Mouse (Mus musculus) cortical plate, adult 2 months (tissue): ENCODE data around the gene Dhx58. TPM values are rescaled to one million over a fixed set of nuclear protein-coding genes. Genes with fewer than 3 reads are reported as not detected.

Source experiments
- H3K27ac ChIP-seq: fragments of 200-500 bp; 2 replicates; pipeline ENCODE4 v1.5.1; 2012; ENCODE audit warnings: low read length, control low read depth, inconsistent platforms; ENCODE audit not compliant: insufficient read depth
- H3K4me1 ChIP-seq: fragments of 200-500 bp; 2 replicates; pipeline ENCODE4 v1.6.1; 2011; ENCODE audit warnings: low read length; ENCODE audit not compliant: control insufficient read depth, insufficient read depth
- H3K4me3 ChIP-seq: fragments of 200-500 bp; 2 replicates; pipeline ENCODE4 v1.5.1; 2011; ENCODE audit warnings: mild to moderate bottlenecking, low read length, control low read depth; ENCODE audit not compliant: insufficient read depth
- CTCF ChIP-seq: fragments of 200-500 bp; IDR thresholded peaks from 2 replicates; pipeline ENCODE4 v1.5.1; 2011; ENCODE audit warnings: mild to moderate bottlenecking, control low read depth, low read length; ENCODE audit not compliant: insufficient read depth; ENCODE audit errors: extremely low read depth
- POLR2A ChIP-seq: fragments of 200-500 bp; IDR thresholded peaks from 2 replicates; pipeline ENCODE4 v1.6.1; 2011; ENCODE audit warnings: mild to moderate bottlenecking, low read length, control low read depth; ENCODE audit not compliant: insufficient read depth; ENCODE audit errors: extremely low read depth
- polyA plus RNA-seq: library from polyadenylated mRNA; depleted of rRNA; stranded (reverse); fragments of >200 nt; gene quantifications from 2 replicates; pipeline ENCODE4 v1.2.3, GENCODE M21; 2012

The Dhx58 gene
- polyA plus RNA-seq, 1 experiment = 3.3 TPM

DNA sequence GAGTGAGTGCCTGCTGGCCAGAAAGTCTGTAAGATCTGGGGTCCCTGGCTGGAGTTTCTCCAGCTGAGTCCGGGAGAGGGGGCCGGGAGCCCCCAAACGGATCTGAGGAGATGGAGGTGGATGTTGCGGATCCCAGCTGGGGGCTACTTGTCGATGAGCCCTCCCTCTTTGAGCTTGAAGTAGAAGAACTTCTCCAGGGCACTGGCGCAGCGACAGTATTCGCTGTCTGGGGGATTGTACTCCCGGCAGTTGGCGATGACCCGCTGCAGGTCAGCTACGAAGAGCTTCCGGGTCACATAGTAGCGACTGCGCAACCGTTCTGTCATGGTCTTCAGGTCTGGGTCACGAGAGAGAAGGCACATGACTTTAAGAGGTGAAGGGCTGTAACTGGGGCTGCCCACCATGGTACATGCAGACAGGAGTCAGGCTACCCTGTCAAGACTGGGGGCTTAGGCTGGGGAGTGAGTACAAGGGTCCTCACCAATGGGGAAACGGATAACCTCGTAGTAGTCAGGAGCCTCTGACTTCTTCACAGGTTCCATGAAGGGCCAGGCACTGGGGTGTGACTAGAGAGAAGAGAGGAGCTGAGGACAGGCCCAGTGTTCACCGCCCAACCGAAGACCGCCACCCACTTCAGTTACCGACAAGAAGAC lies 1.1 kb upstream of the Dhx58 start:
- no peaks in the 10 kb centered on the region for H3K4me1 ChIP-seq
- no peak for TF ChIP-seq CTCF
- no peak for TF ChIP-seq POLR2A
- no peak overlapping the region for H3K27ac ChIP-seq
- no peak overlapping the region for H3K4me3 ChIP-seq

DNA sequence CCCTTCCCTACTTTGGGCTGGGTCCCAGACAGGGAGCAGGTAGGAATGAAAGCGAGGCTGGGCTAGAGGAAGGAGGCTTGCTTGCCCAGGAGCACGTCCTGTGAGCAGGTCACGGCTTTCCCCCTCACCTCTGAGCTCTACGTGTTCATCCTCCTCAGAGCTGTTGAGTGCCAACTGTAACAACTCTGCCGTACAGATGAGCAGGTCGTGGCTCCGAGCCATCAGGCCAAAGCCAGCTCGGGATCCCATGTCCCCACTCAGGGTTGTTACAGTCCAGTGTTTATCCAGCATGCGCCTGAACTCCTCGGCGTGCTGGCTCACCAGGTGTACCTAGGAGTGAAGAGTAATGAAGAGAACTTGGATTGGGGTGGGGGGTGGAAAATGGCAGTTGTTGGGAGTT lies 705 bp downstream of the Dhx58 start:
- no peak overlapping the region for H3K27ac ChIP-seq

DNA sequence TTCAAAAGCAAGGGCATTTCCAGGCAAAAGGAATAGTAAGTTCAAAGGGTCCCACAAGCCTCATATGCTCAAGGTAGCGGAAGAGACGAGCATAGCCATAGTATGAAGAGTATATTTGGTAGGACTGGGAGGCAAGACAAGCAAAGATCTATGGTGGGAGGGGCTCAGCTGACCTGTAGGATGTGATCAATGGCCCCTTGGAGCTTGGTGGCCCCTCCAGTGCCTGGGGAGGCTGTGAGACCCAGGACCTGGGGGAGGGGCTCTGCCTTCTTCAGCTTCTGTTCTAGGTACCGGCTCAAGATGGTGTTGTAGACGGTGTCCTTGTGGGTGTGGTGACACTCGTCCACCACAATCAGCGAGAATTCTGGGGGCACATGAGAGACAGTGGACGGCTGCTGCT lies 1.2 kb downstream of the Dhx58 start:
- TF ChIP-seq CTCF (no peak), POLR2A (no peak)
- Histone ChIP-seq H3K27ac (no peak overlapping the region), H3K4me3 (no peak overlapping the region), H3K4me1 (no peaks in the 10 kb centered on the region)

More for the DNA sequence above, 705 bp downstream of the Dhx58 start:
- TF ChIP-seq CTCF (no peak), POLR2A (no peak)
- no peaks in the 10 kb centered on the region for H3K4me1 ChIP-seq
- no peak overlapping the region for H3K4me3 ChIP-seq

DNA sequence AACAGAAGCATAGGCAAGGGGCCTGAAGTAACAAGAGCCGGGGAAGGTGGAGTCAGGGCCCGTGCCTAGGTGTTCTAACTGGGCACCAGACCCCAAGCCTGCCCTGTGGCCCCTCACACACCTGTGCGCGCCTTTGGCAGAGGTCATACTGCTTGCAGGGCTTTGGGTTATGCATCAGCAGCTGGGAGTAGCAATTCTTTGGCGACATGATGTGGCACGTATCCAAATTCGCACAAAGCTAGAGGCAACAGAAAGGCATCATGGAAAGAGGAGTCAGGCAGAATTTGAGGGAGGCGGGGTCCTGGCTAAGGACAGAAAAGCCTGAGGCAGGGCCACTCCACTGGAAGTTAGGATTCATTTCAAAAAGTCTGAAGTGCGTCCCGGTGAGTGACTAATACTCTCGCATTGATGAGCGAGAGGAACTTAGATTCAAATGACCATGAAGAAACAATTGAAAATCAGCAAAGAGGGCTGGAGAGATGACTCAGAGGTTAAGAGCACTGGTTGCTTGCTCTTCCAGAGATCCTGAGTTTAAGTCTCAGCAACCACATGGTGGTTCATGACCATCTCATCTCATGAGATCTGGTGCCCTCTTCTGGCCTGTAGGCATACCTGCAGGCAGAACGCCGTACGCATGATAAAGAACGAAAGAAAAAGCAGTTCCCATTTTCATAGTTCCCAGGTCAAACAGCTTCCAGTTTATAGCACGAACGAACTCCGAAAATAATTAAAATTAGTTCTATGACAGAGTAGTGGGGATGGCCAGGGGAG lies 1.8 kb downstream of the Dhx58 start:
- H3K27ac ChIP-seq = no peak overlapping the region
- no peak overlapping the region for H3K4me3 ChIP-seq
- peak; percentile 99 for TF ChIP-seq CTCF
- TF ChIP-seq POLR2A = no peak
- no peaks in the 10 kb centered on the region for H3K4me1 ChIP-seq

DNA sequence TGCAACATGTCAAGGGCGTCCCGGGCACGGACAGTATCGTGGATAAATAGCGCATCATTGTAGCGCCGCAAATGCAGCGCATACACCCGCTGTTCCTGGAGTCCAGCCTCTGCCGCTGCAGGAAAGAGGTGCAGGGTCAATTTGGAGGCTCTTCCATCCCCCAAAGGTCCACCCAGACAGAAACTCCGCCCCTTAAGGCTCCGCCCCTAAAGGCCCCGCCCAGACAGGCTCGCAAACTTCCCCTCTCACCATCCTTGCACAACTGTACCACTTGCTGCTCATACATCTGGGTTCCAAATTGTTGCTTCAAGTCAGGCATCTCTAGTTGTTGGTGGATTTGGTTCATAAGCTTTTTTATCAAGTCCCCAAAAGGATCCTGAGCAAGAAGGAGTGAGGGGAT lies 2.8 kb downstream of the Dhx58 start:
- Histone ChIP-seq H3K4me3 (no peak overlapping the region), H3K4me1 (no peaks in the 10 kb centered on the region), H3K27ac (no peak overlapping the region)
- TF ChIP-seq POLR2A = no peak
- no peak for TF ChIP-seq CTCF

DNA sequence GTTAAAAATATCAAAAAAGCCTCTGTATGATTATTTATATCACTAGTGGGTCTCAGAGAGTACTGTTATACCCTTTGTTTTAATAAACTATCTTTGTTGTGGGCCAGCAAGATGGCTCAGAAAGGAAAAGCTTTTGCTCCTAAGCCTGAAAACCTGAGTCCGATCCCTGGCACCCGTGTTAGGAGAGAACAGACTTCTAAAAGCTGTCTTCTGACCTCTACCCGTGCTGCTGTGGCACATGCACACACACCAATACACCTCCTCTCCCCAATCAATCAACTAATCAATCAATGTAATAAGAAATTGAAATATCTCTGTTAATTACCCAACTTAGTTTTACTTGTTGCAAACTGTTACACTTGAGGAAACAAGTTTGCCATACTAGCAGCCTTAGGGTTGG lies 3.4 kb downstream of the Dhx58 start:
- no peaks in the 10 kb centered on the region for H3K4me1 ChIP-seq
- TF ChIP-seq POLR2A = no peak
- TF ChIP-seq CTCF = no peak

DNA sequence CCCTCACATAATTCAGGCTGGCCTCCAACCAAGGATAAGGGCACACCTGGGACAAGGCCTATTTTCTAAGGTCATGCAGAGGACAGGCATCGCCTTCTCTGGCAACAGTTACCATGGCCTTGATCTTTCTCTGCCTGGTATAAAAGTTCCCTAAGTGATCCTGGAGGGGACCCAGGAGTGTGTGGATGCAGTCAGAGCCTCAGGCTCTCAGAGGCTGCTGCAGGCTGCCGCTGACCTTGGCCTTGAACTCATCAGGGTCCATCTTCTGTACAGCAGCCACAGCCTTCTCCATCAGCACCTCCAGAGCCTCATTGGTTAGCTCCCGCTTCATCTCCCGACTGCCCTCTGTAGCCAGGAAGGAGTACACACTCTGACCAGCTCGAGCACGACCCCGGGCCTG lies 6.2 kb downstream of the Dhx58 start:
- no peak for TF ChIP-seq POLR2A
- TF ChIP-seq CTCF = no peak
- Histone ChIP-seq H3K4me3 (no peak overlapping the region), H3K4me1 (no peaks in the 10 kb centered on the region), H3K27ac (no peak overlapping the region)

More for the DNA sequence above, 3.4 kb downstream of the Dhx58 start:
- no peak overlapping the region for H3K4me3 ChIP-seq
- no peak overlapping the region for H3K27ac ChIP-seq

DNA sequence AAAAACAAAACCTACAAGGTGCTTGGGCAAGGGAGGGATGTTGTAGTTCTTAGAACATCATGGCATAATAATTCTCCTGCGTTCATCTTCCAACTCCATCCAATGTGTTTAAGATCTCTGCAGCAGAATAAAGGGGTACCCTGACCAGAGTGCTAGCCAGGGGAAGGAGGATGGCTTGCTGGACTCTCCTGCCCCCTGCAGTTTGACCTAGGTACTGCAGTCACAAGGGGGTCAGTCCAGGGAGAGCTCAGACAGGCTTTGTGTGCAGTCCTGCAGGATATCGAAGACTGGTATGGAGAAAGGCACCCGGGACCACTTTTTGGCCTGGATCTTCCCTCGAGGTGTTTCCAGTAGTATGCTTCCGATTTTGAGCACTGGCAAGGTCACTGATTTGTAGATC lies 9.1 kb downstream of the Dhx58 start:
- Histone ChIP-seq H3K27ac (no peak overlapping the region), H3K4me3 (no peak overlapping the region), H3K4me1 (no peaks in the 10 kb centered on the region)
- TF ChIP-seq CTCF = peak; percentile 94
- no peak for TF ChIP-seq POLR2A

DNA sequence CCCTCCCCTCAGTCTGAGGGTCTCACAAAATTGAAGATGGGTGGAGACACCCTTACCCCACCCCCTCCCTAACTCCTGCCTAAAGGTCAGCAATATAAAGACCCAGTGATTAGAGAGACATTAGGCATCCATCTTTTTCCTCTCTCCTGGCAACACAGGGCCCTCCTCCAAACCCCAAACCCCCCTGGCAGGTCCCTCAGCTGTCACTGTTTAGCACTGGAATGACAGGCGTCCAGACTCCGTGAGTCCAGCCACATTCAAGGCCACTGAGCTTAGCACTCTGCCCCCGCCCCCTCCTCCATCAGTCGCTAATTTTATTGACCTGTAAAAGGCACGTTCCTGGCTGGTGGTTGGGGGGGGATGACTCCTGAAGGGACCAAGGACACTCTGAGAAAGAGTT lies 10.9 kb downstream of the Dhx58 start:
- no peak for TF ChIP-seq CTCF
- H3K4me1 ChIP-seq = no peaks in the 10 kb centered on the region
- H3K27ac ChIP-seq = no peak overlapping the region
- no peak overlapping the region for H3K4me3 ChIP-seq

DNA sequence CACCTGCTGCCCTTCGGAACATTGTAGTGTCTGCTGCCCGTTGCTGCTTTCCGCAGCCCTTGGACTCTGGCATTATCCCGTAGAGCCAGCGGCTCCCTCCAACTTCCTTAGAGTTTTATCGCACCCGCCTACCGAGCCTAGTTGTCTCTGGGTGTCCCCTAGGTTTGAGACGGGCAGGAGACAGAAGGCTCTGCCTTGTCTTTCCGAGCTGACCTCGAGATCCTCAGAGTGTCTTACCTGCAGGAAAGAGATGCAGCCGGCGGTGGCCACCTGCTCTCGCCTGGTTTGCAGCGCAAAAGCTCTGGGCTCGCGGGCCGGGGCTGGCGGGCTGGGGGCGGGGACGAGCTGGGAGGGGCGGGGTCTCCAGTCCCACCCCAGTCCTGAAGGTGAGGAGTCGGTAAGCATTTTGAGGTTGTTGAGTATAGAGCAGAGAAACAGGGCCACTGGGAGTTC lies 11.9 kb downstream of the Dhx58 start, which contains the start of gene Zfp385c:
Gene Zfp385c (minus strand): TSS at position 292 of the 453 bp plus-strand sequence.
- Histone ChIP-seq H3K4me1 (no peaks in the 10 kb centered on the region), H3K4me3 (no peak within 1 kb of the TSS), H3K27ac (no peak within 1 kb of the TSS)
- TF ChIP-seq POLR2A (no peak), CTCF (no peak)
